Mouse (Mus musculus): ENCODE data around the gene Map2k1. TPM values are rescaled to one million over a fixed set of nuclear protein-coding genes. Genes with fewer than 3 reads are reported as not detected.
"Not testable (repeated sequence)": the region's sequence is repeated elsewhere in the genome, so short reads cannot be mapped to it uniquely, and the experiment has no call there.

Map2k1 gene
- polyA plus RNA-seq, 1 experiment from 2014 or later, result 92.4 TPM

DNA sequence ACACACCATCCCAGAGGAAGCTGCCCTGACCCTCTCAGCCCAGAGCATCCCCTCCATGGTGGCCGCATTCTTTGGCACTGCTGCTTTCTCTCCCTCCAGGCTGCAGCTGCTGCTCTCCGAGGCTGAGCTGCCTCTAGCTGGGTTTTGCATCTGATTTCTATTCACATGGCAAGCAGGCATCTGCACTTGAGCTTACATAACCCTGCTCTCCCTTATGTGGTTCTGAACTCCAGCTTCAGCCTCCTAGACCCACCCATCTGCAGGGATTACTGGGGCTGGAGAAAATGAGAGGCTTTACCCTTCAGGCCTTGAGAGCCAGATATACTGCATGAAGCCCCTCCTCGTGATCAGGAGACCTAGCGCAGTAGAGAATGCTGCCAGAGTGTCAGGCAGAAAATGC lies 57.9 kb downstream of the Map2k1 start:
- H3K4me3 ChIP-seq (ENCODE audit: control insufficient read depth in 1 of 2, insufficient read depth in 1 of 2, low read depth in 1 of 2, low read length in 2 of 2), result no peak overlapping the region
- H3K4me2 ChIP-seq (ENCODE audit: low read length), result no peak overlapping the region
- WGBS, result 48% methylated on average over 4 of the region's 4 CpGs
- no peaks in the 10 kb centered on the region for H3K27me3 ChIP-seq (ENCODE audit: control insufficient read depth, insufficient read depth, low read length)
- ATAC-seq (ENCODE audit: insufficient number of reproducible peaks, insufficient read depth, low FRiP score, low read depth), result no peak
- no peaks in the 10 kb centered on the region for H3K9me3 ChIP-seq (ENCODE audit: control insufficient read depth, low read length)
- no peak overlapping the region for H3K9ac ChIP-seq (ENCODE audit: low read length)
- peaks cover 2 to 12% of the 10 kb centered on the region in 2 experiments; a peak in 2 of 4 replicates for H3K4me1 ChIP-seq (ENCODE audit: control insufficient read depth in 2 of 2, insufficient read depth in 2 of 2, low read length in 2 of 2)
- peak overlapping the region in 1 of 2 experiments; percentile 37; a peak in 1 of 4 replicates for H3K27ac ChIP-seq (replicated peaks in 1 of 2; ENCODE audit: control insufficient read depth in 1 of 2, insufficient read depth in 1 of 2, low read depth in 2 of 2, low read length in 2 of 2)
- H3K36me3 ChIP-seq (ENCODE audit: control insufficient read depth, insufficient read depth, low read length), result peaks cover 53% of the 10 kb centered on the region

DNA sequence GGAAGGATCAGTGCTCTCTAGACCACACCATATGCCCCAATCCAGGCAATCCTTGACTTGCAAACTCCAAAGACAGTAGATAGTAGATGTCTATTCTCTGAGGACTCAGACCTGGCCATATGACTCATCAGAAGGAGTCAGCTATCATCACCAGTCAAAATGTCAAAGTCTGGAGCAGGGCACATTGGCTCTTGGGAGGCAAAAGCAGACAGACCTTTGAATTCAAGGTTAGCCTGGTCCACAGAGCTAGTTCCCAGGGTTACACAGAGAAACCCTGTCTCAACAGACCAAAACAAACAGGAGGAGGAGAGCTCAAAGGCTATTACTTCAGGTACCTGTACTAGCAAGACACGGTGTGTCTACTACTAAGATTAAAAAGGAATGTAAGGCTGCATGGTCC lies 59.6 kb downstream of the Map2k1 start:
- Histone ChIP-seq H3K4me2 (ENCODE audit: low read length) (no peak overlapping the region), H3K27me3 (ENCODE audit: control insufficient read depth, insufficient read depth, low read length) (no peaks in the 10 kb centered on the region), H3K27ac (replicated peaks in 1 of 2; ENCODE audit: control insufficient read depth in 1 of 2, insufficient read depth in 1 of 2, low read depth in 2 of 2, low read length in 2 of 2) (no peak overlapping the region), H3K36me3 (ENCODE audit: control insufficient read depth, insufficient read depth, low read length) (peaks cover 64% of the 10 kb centered on the region), H3K9me3 (ENCODE audit: control insufficient read depth, low read length) (no peaks in the 10 kb centered on the region), H3K4me3 (ENCODE audit: control insufficient read depth in 1 of 2, insufficient read depth in 1 of 2, low read depth in 1 of 2, low read length in 2 of 2) (no peak overlapping the region), H3K4me1 (ENCODE audit: control insufficient read depth in 2 of 2, insufficient read depth in 2 of 2, low read length in 2 of 2) (peaks cover 2 to 12% of the 10 kb centered on the region in 2 experiments; a peak in 2 of 4 replicates), H3K9ac (ENCODE audit: low read length) (no peak overlapping the region)
- 85% methylated on average over 1 of the region's 1 CpGs for WGBS
- ATAC-seq (ENCODE audit: insufficient number of reproducible peaks, insufficient read depth, low FRiP score, low read depth), result no peak

DNA sequence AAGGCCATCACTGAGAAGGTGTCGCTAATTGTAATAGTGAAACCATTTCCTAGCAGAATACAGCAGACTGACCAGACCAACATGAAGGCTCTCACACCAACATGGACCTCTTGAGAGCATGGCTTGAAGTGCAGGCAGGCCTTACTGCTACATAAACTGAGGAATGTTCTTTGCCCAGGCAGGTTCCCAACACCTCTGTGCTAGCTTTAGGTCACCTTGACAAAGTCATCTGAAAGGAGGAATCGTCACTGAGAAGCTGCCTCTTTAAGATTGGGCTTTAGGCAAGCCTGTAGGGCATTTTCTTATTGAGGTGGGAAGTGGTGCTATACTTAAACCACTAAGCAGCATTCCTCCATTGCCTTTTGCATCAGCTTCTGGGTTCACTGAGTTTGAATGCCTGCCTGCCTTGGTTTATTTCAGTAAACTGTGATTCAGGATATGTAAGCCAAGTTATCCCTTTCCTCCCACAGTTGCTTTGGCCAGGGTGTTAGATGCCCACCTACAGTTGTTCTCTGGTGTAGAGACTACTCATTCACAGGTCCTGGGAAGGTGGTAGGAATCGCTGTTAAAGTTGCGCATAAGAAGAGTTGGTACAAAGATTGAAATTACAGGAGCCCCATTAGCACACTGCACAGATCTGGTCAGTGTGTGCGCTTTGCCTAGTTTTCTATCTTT lies 69.1 kb downstream of the Map2k1 start:
- Histone ChIP-seq H3K27ac (replicated peaks in 1 of 2; ENCODE audit: control insufficient read depth in 1 of 2, insufficient read depth in 1 of 2, low read depth in 2 of 2, low read length in 2 of 2) (no peak overlapping the region), H3K4me3 (ENCODE audit: control insufficient read depth in 1 of 2, insufficient read depth in 1 of 2, low read depth in 1 of 2, low read length in 2 of 2) (no peak overlapping the region), H3K36me3 (ENCODE audit: control insufficient read depth, insufficient read depth, low read length) (peaks cover 85% of the 10 kb centered on the region), H3K4me1 (ENCODE audit: control insufficient read depth in 2 of 2, insufficient read depth in 2 of 2, low read length in 2 of 2) (peaks cover 2 to 6% of the 10 kb centered on the region in 2 experiments; a peak in 3 of 4 replicates), H3K9ac (ENCODE audit: low read length) (no peak overlapping the region), H3K4me2 (ENCODE audit: low read length) (no peak overlapping the region), H3K9me3 (ENCODE audit: control insufficient read depth, low read length) (no peaks in the 10 kb centered on the region), H3K27me3 (ENCODE audit: control insufficient read depth, insufficient read depth, low read length) (no peaks in the 10 kb centered on the region)
- 87% methylated on average over 5 of the region's 5 CpGs for WGBS
- ATAC-seq (ENCODE audit: insufficient number of reproducible peaks, insufficient read depth, low FRiP score, low read depth), result no peak

DNA sequence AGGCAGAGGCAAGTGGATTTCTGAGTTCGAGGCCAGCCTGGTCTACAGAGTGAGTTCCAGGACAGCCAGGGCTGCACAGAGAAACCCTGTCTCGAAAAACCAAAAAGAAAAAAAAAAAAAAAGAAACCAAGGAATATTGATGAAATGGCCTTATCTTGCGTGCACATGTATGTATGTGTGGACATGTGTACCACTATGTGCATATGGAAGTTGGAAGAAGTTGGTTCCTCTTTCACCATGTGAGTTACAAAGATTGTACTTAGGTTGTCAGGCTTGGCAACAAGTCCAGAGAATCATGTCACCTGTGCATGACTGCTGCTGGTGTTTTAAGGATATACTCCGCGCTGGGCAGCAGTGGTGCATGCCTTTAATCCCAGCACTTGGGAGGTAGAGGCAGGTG lies 70.1 kb downstream of the Map2k1 start:
- H3K4me1 ChIP-seq (ENCODE audit: control insufficient read depth in 2 of 2, insufficient read depth in 2 of 2, low read length in 2 of 2), result peaks cover 2 to 11% of the 10 kb centered on the region in 2 experiments; a peak in 3 of 4 replicates
- H3K9me3 ChIP-seq (ENCODE audit: control insufficient read depth, low read length); H3K9ac ChIP-seq (ENCODE audit: low read length); H3K27ac ChIP-seq (replicated peaks in 1 of 2; ENCODE audit: control insufficient read depth in 1 of 2, insufficient read depth in 1 of 2, low read depth in 2 of 2, low read length in 2 of 2); H3K4me2 ChIP-seq (ENCODE audit: low read length); ATAC-seq (ENCODE audit: insufficient number of reproducible peaks, insufficient read depth, low FRiP score, low read depth); H3K27me3 ChIP-seq (ENCODE audit: control insufficient read depth, insufficient read depth, low read length); H3K4me3 ChIP-seq (ENCODE audit: control insufficient read depth in 1 of 2, insufficient read depth in 1 of 2, low read depth in 1 of 2, low read length in 2 of 2): not testable (repeated sequence)
- peaks cover 81% of the 10 kb centered on the region for H3K36me3 ChIP-seq (ENCODE audit: control insufficient read depth, insufficient read depth, low read length)
- 93% methylated on average over 5 of the region's 5 CpGs for WGBS

DNA sequence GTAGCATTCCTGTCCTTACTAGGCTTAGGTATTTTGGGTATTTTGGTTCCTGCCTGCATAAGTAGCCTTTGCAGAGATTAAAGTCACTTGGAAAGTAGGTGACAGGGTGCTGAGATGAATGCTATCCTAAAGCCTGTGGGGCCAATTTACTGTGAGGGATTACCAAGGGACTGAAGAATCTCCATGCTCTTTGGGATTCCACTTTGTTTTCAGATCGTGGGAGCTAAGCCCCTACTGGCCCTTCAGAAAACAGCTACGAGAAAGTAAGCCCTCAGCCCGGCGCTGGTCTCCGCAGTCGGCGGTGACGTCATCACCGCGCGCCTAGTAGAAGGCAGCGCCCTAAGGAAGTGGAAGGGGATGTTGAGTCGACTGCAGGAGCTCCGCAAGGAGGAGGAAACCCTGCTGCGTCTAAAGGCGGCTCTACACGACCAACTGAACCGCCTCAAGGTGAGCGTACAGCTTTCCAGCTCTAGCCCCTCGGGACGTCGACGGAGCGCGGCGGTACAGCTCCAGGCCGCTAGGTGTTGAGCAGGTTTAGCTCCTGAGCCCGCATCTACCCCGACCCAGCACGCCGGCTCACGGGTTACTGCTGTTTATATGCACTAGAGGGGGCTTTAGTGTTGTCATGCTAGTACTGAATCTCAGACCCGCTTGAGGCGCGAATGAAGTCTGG lies 74.3 kb downstream of the Map2k1 start, which contains the start of gene Snapc5:
Gene Snapc5 (plus strand): TSS at position 301 of the 673 bp plus-strand sequence.
- Histone ChIP-seq H3K4me3 (ENCODE audit: control insufficient read depth in 1 of 2, insufficient read depth in 1 of 2, low read depth in 1 of 2, low read length in 2 of 2) (peak within 1 kb of the TSS; percentile 64 to 93), H3K27ac (replicated peaks in 1 of 2; ENCODE audit: control insufficient read depth in 1 of 2, insufficient read depth in 1 of 2, low read depth in 2 of 2, low read length in 2 of 2) (peak within 1 kb of the TSS; percentile 81 to 89), H3K36me3 (ENCODE audit: control insufficient read depth, insufficient read depth, low read length) (peaks cover 79% of the 10 kb centered on the region), H3K27me3 (ENCODE audit: control insufficient read depth, insufficient read depth, low read length) (no peaks in the 10 kb centered on the region), H3K4me1 (ENCODE audit: control insufficient read depth in 2 of 2, insufficient read depth in 2 of 2, low read length in 2 of 2) (peaks cover 2 to 27% of the 10 kb centered on the region in 2 experiments; a peak in 3 of 4 replicates), H3K9me3 (ENCODE audit: control insufficient read depth, low read length) (no peaks in the 10 kb centered on the region), H3K4me2 (ENCODE audit: low read length) (peak within 1 kb of the TSS; percentile 75), H3K9ac (ENCODE audit: low read length) (peak within 1 kb of the TSS; percentile 77)
- ATAC-seq (ENCODE audit: insufficient number of reproducible peaks, insufficient read depth, low FRiP score, low read depth), result peak; percentile 89
- under 1% methylated on average over 35 of the region's 35 CpGs for WGBS

DNA sequence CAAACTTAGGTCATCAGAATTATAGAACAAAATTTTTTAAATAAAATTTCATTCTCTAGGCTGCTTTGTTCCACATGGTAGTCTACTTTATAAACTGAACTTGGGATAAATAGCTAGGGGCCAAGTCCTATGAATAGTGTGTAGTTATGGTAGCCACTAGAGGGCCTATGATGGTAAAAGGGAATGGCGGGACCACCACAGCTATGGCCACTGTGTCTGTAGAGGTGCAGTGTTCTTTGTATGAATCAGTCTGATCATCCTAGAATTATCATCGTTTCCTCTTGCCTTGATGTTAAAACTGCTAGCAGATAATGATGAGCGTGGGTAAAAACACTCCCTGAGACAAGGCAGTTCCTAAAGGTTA lies 74.8 kb downstream of the Map2k1 start:
- Histone ChIP-seq H3K4me2 (ENCODE audit: low read length) (peak overlapping the region; percentile 75), H3K4me1 (ENCODE audit: control insufficient read depth in 2 of 2, insufficient read depth in 2 of 2, low read length in 2 of 2) (peaks cover 2 to 27% of the 10 kb centered on the region in 2 experiments; a peak in 3 of 4 replicates), H3K9ac (ENCODE audit: low read length) (peak overlapping the region; percentile 77), H3K27ac (replicated peaks in 1 of 2; ENCODE audit: control insufficient read depth in 1 of 2, insufficient read depth in 1 of 2, low read depth in 2 of 2, low read length in 2 of 2) (peak overlapping the region; percentile 81 to 89), H3K4me3 (ENCODE audit: control insufficient read depth in 1 of 2, insufficient read depth in 1 of 2, low read depth in 1 of 2, low read length in 2 of 2) (peak overlapping the region in 1 of 2 experiments; percentile 64; a peak in 2 of 4 replicates), H3K9me3 (ENCODE audit: control insufficient read depth, low read length) (no peaks in the 10 kb centered on the region), H3K36me3 (ENCODE audit: control insufficient read depth, insufficient read depth, low read length) (peaks cover 76% of the 10 kb centered on the region), H3K27me3 (ENCODE audit: control insufficient read depth, insufficient read depth, low read length) (no peaks in the 10 kb centered on the region)
- WGBS, result 31% methylated on average over 3 of the region's 3 CpGs
- ATAC-seq (ENCODE audit: insufficient number of reproducible peaks, insufficient read depth, low FRiP score, low read depth), result no peak

DNA sequence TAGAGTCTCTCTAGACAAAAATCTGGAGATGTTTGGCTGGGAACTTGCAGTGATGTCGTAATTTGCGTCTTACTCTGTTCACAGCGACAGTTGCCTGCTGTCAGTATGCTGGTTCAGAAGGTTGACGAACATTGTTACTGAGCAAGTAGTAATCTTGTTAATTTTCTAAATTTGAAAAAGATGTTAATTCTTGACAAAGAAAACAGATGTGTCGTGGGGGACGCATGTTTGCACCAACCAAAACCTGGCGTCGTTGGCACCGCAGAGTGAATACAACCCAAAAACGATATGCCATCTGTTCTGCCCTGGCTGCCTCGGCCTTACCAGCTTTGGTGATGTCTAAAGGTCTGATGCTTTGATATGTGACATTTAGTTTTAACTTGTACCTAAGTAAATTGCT lies 78.1 kb downstream of the Map2k1 start:
- no peaks in the 10 kb centered on the region for H3K27me3 ChIP-seq (ENCODE audit: control insufficient read depth, insufficient read depth, low read length)
- no peak overlapping the region; the same call in 1 of the 2 replicates for H3K9ac ChIP-seq (ENCODE audit: low read length)
- ATAC-seq (ENCODE audit: insufficient number of reproducible peaks, insufficient read depth, low FRiP score, low read depth), result no peak
- no peak overlapping the region for H3K4me3 ChIP-seq (ENCODE audit: control insufficient read depth in 1 of 2, insufficient read depth in 1 of 2, low read depth in 1 of 2, low read length in 2 of 2)
- no peak overlapping the region for H3K4me2 ChIP-seq (ENCODE audit: low read length)
- peaks cover 50% of the 10 kb centered on the region for H3K36me3 ChIP-seq (ENCODE audit: control insufficient read depth, insufficient read depth, low read length)
- 87% methylated on average over 11 of the region's 11 CpGs for WGBS
- H3K4me1 ChIP-seq (ENCODE audit: control insufficient read depth in 2 of 2, insufficient read depth in 2 of 2, low read length in 2 of 2), result peaks cover 2 to 35% of the 10 kb centered on the region in 2 experiments
- no peaks in the 10 kb centered on the region for H3K9me3 ChIP-seq (ENCODE audit: control insufficient read depth, low read length)
- no peak overlapping the region for H3K27ac ChIP-seq (replicated peaks in 1 of 2; ENCODE audit: control insufficient read depth in 1 of 2, insufficient read depth in 1 of 2, low read depth in 2 of 2, low read length in 2 of 2)
